Mouse (Mus musculus) liver, embryonic 13.5 days (tissue): Measurements from ENCODE around the gene Npas2. TPM values are rescaled to one million over a fixed set of nuclear protein-coding genes. Genes with fewer than 3 reads are reported as not detected.

Experiments
- ATAC-seq: fragments of 200-750 bp; cut with Nextera tagmentation; 2 replicates; pipeline ENCODE4 v1.8.0; 2017; ENCODE audit warnings: low read depth, mild to moderate bottlenecking, moderate number of reproducible peaks, moderate library complexity
- DNase-seq: peaks from one replicate; pipeline ENCODE4 v3.0.0; 2022
- H3K27ac ChIP-seq: fragments of 300-500 bp; sonication (generic); 2 replicates; pipeline ENCODE4 v1.5.1; 2015; ENCODE audit warnings: moderate library complexity, mild to moderate bottlenecking, inconsistent platforms
- H3K27me3 ChIP-seq: fragments of 300-500 bp; sonication (generic); 2 replicates; pipeline ENCODE4 v1.6.1; 2015; ENCODE audit warnings: mild to moderate bottlenecking, inconsistent platforms
- H3K36me3 ChIP-seq: fragments of 300-500 bp; sonication (generic); 2 replicates; pipeline ENCODE4 v1.6.1; 2015; ENCODE audit warnings: mild to moderate bottlenecking, inconsistent platforms
- H3K4me1 ChIP-seq: fragments of 300-500 bp; sonication (generic); replicated peaks from 2 replicates; pipeline ENCODE4 v1.6.1; 2015; ENCODE audit warnings: inconsistent platforms
- H3K4me2 ChIP-seq: fragments of 300-500 bp; sonication (generic); 2 replicates; pipeline ENCODE4 v1.6.1; 2015; ENCODE audit warnings: inconsistent platforms, mild to moderate bottlenecking, moderate library complexity
- H3K4me3 ChIP-seq: fragments of 300-500 bp; sonication (generic); replicated peaks from 2 replicates; pipeline ENCODE4 v1.5.1; 2015; ENCODE audit warnings: mild to moderate bottlenecking, inconsistent platforms
- H3K9ac ChIP-seq: fragments of 300-500 bp; sonication (generic); 2 replicates; pipeline ENCODE4 v1.6.1; 2015; ENCODE audit warnings: mild to moderate bottlenecking, inconsistent platforms
- H3K9me3 ChIP-seq: fragments of 300-500 bp; sonication (generic); replicated peaks from 2 replicates; pipeline ENCODE4 v1.6.1; 2016; ENCODE audit warnings: inconsistent platforms
- WGBS: fragments of 180-500 bp; shearing (Covaris S2); methylation state at CpG from one replicate; pipeline ENCODE4 v1.1.7; 2015; ENCODE audit not compliant: insufficient replicate concordance; 5-methylcytosine and 5-hydroxymethylcytosine counted together
- polyA plus RNA-seq: library from polyadenylated mRNA; unstranded; fragments of >200 nt; fragmentation: Nextera tagmentation; extraction: Ambion mirVana; gene quantifications from 2 replicates; pipeline ENCODE4 v1.2.1, GENCODE M21; 2015

The Npas2 gene
- polyA plus RNA-seq, 1 experiment from 2014 or later, result 0.13 TPM

GRCm38 (mm10) chr1:39287831-39288230 lies 94.3 kb downstream of the Npas2 start:
- H3K36me3 ChIP-seq, result no peaks in the 10 kb centered on the region
- no peak overlapping the region for H3K9ac ChIP-seq
- no peak for DNase-seq
- WGBS, result 66% methylated on average over 4 of the region's 4 CpGs
- H3K4me3 ChIP-seq, result no peak overlapping the region
- no peak overlapping the region for H3K27ac ChIP-seq
- no peak for ATAC-seq
- no peak overlapping the region for H3K4me2 ChIP-seq
- no peaks in the 10 kb centered on the region for H3K4me1 ChIP-seq
- no peaks in the 10 kb centered on the region for H3K9me3 ChIP-seq
- no peaks in the 10 kb centered on the region for H3K27me3 ChIP-seq

- Histone ChIP-seq H3K9ac (no peak overlapping the region), H3K27ac (no peak overlapping the region), H3K4me1 (no peaks in the 10 kb centered on the region), H3K9me3 (no peaks in the 10 kb centered on the region), H3K4me3 (no peak overlapping the region), H3K4me2 (no peak overlapping the region), H3K36me3 (no peaks in the 10 kb centered on the region), H3K27me3 (no peaks in the 10 kb centered on the region)
- ATAC-seq, result no peak
- DNase-seq, result no peak
- 53% methylated on average over 3 of the region's 3 CpGs for WGBS
These were observed 94.9 kb downstream of the Npas2 start for GRCm38 (mm10) chr1:39288425-39288824.

DNA sequence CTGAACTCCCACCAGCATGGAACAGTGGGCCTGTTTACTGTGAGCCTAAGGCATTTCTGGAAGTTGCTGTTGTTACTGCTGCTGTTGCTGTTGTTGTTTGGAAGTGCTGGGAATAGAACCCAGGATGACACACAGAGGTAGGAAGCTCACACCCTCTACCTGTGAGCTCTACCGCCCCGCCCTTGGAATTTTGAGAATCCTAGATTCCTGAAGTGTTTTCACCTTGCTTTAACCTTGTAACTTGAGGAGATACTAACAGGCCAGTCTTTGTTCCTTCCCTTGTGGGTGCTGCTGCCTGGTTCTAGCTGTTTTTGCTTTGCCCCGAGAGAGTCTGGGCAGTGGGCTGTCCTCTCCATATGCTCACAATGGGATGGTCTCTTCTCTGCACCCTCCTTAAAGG lies 98.5 kb downstream of the Npas2 start:
- no peak overlapping the region for H3K9ac ChIP-seq
- no peak overlapping the region for H3K27ac ChIP-seq
- no peak overlapping the region for H3K4me2 ChIP-seq
- DNase-seq (no peak), ATAC-seq (no peak)
- no peaks in the 10 kb centered on the region for H3K9me3 ChIP-seq
- no peaks in the 10 kb centered on the region for H3K36me3 ChIP-seq
- 70% methylated on average over 3 of the region's 3 CpGs for WGBS
- no peak overlapping the region for H3K4me3 ChIP-seq
- no peaks in the 10 kb centered on the region for H3K27me3 ChIP-seq
- no peaks in the 10 kb centered on the region for H3K4me1 ChIP-seq

- Histone ChIP-seq H3K36me3 (no peaks in the 10 kb centered on the region), H3K27me3 (no peaks in the 10 kb centered on the region), H3K27ac (no peak overlapping the region), H3K9ac (no peak overlapping the region), H3K9me3 (no peaks in the 10 kb centered on the region), H3K4me3 (no peak overlapping the region), H3K4me2 (no peak overlapping the region), H3K4me1 (no peaks in the 10 kb centered on the region)
- WGBS, result 79% methylated on average over 9 of the region's 9 CpGs
- DNase-seq, result no peak
- no peak for ATAC-seq
These were observed 104.8 kb downstream of the Npas2 start for GRCm38 (mm10) chr1:39298294-39298693.

DNA sequence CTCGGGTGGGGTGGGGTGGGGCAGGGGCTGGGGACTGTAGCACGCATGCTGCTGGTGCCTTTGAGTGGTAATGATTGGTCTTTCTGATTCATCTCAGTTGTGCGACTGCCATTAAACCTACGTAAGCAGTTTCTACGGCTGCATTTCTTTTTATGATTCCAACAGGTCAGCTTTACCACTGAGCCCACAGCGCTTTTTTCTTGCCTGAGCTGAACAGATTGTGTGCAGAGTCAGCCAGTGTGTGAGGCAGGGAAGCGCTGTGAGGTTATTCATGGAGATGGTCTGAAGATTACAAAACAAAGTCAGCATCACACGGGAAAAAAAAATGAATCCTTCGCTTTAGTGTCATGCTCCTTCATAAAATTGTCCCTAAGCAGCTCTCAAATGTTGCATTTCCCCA lies 106.7 kb downstream of the Npas2 start:
- Histone ChIP-seq H3K4me3 (no peak overlapping the region), H3K9me3 (no peaks in the 10 kb centered on the region), H3K36me3 (no peaks in the 10 kb centered on the region), H3K27me3 (no peaks in the 10 kb centered on the region), H3K4me2 (no peak overlapping the region), H3K27ac (no peak overlapping the region), H3K9ac (no peak overlapping the region), H3K4me1 (no peaks in the 10 kb centered on the region)
- DNase-seq (no peak), ATAC-seq (no peak)
- WGBS, result 72% methylated on average over 9 of the region's 9 CpGs

- DNase-seq, result no peak
- Histone ChIP-seq H3K9me3 (no peaks in the 10 kb centered on the region), H3K4me3 (no peak overlapping the region), H3K27ac (no peak overlapping the region), H3K4me2 (no peak overlapping the region), H3K9ac (no peak overlapping the region), H3K27me3 (no peaks in the 10 kb centered on the region), H3K4me1 (no peaks in the 10 kb centered on the region), H3K36me3 (no peaks in the 10 kb centered on the region)
- WGBS, result 81% methylated on average over 6 of the region's 6 CpGs
- no peak for ATAC-seq
These were observed 107.1 kb downstream of the Npas2 start for GRCm38 (mm10) chr1:39300676-39301075.

DNA sequence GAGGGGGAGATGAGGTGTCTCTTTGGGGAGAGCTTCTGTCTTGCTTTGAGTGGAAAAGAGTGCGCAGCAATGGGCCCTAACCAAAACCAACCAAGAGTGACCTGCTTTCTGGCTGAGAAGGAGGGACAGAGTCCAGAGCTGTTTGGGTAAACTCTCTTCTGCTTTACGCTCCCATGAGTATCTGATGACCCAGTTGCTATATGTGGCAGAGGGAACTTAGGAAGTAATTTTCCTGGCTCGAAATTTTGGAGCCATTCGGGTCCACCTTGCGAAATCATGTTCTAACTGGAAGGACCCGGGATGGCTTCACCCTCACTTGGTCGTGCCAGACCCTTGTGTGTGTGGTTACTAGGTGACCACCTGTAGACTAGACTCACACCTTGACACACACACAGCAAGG lies 108.7 kb downstream of the Npas2 start:
- 64% methylated on average over 7 of the region's 7 CpGs for WGBS
- Histone ChIP-seq H3K36me3 (no peaks in the 10 kb centered on the region), H3K9ac (no peak overlapping the region), H3K4me2 (no peak overlapping the region), H3K9me3 (no peaks in the 10 kb centered on the region), H3K27me3 (no peaks in the 10 kb centered on the region), H3K4me3 (no peak overlapping the region), H3K27ac (no peak overlapping the region), H3K4me1 (no peaks in the 10 kb centered on the region)
- no peak for DNase-seq
- ATAC-seq, result no peak

- no peak for ATAC-seq
These were observed 109.6 kb downstream of the Npas2 start for GRCm38 (mm10) chr1:39303054-39303649.

DNA sequence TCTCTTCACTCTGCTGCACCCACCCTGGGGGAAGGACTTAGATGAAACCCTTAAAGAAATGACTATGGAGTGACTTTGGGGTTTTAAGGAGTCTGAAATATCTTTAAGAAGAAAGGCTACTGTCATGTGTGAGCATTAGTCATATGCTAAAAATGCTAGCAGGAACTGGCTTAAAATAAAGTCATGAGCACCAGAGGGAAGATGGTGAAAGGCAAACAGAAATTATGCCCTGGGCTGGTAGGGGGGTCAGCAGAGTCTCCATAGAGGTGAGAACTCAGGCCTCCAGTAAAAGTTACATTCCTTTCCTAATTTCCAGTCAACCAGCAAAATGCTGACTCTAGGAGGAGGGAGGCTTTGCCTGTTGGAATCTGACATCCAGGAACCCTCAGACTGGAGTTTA lies 113.8 kb downstream of the Npas2 start:
- no peaks in the 10 kb centered on the region for H3K36me3 ChIP-seq
- no peaks in the 10 kb centered on the region for H3K9me3 ChIP-seq
- H3K4me1 ChIP-seq, result no peaks in the 10 kb centered on the region
- no peak overlapping the region for H3K4me3 ChIP-seq
- ATAC-seq (no peak), DNase-seq (no peak)
- no peak overlapping the region for H3K4me2 ChIP-seq
- H3K27ac ChIP-seq, result no peak overlapping the region
- no peaks in the 10 kb centered on the region for H3K27me3 ChIP-seq
- no peak overlapping the region for H3K9ac ChIP-seq

More at GRCm38 (mm10) chr1:39303054-39303649, 109.6 kb downstream of the Npas2 start:
- Histone ChIP-seq H3K27ac (no peak overlapping the region), H3K4me2 (no peak overlapping the region), H3K9ac (no peak overlapping the region), H3K36me3 (no peaks in the 10 kb centered on the region), H3K4me1 (no peaks in the 10 kb centered on the region), H3K4me3 (no peak overlapping the region), H3K9me3 (no peaks in the 10 kb centered on the region), H3K27me3 (no peaks in the 10 kb centered on the region)
- 55% methylated on average over 4 of the region's 4 CpGs for WGBS
- DNase-seq, result no peak

DNA sequence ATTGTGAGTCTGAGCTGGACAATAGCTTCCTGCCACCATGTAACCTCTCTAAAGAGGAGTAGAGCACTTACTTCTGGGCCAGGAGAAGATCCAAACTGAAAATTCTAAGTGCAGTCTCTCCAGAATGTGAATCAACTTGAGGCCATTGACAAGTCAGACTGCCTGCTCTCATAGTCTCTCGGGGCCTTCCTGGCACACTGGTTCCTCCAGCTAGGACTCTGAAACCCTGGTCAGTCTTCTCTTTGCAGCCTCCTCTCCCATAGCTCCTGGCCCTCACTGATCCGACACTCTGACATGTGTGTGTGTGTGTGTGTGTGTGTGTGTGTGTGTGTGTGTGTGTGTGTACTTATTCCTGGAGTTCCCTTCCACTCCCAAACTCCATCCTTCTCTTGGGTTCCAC lies 114.4 kb downstream of the Npas2 start:
- Histone ChIP-seq H3K27me3 (no peaks in the 10 kb centered on the region), H3K9ac (no peak overlapping the region), H3K27ac (no peak overlapping the region), H3K36me3 (no peaks in the 10 kb centered on the region), H3K4me1 (no peaks in the 10 kb centered on the region), H3K4me3 (no peak overlapping the region), H3K4me2 (no peak overlapping the region), H3K9me3 (no peaks in the 10 kb centered on the region)
- no peak for DNase-seq
- WGBS, result 45% methylated on average over 2 of the region's 2 CpGs
- no peak for ATAC-seq

- H3K27ac ChIP-seq, result no peak overlapping the region
- H3K4me2 ChIP-seq, result no peak overlapping the region
- no peak for ATAC-seq
- H3K27me3 ChIP-seq, result no peaks in the 10 kb centered on the region
- DNase-seq, result no peak
- H3K9ac ChIP-seq, result no peak overlapping the region
- no peak overlapping the region for H3K4me3 ChIP-seq
- 60% methylated on average over 7 of the region's 7 CpGs for WGBS
- H3K36me3 ChIP-seq, result no peaks in the 10 kb centered on the region
- no peaks in the 10 kb centered on the region for H3K9me3 ChIP-seq
- no peaks in the 10 kb centered on the region for H3K4me1 ChIP-seq
These were observed 116.0 kb downstream of the Npas2 start for GRCm38 (mm10) chr1:39309548-39309947.

DNA sequence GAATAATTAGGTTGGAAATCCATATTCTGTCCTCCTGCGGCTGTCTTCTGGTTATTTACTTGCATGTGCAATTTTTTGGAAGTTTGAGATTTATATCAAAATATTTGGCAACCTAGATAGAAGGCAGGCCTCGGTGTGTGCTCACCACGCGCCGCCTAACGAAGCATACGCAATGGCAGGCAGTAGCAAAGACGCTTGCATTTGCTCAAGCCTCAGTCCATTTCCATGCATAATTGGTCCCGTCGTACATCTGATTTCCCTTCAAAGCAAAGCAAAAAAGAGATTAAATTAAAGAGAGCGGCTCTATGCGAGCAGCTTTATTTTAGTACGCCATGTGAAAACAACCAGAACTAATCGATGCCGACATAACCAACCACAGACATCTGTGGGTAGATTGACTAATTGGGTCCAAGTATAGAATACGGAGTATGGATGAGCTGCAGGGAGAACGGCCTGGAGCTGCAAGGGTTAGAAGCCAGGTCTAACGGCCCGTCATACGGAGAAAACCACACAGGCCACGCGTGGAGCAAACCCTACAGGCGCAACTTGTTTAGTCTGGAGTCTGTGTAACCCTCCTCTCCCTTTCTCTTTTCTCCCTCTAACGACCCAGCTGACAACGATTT lies 118.9 kb downstream of the Npas2 start:
- ATAC-seq, result no peak
- WGBS, result 79% methylated on average over 25 of the region's 25 CpGs
- Histone ChIP-seq H3K36me3 (no peaks in the 10 kb centered on the region), H3K4me1 (no peaks in the 10 kb centered on the region), H3K4me2 (no peak overlapping the region), H3K4me3 (no peak overlapping the region), H3K27ac (no peak overlapping the region), H3K9me3 (no peaks in the 10 kb centered on the region), H3K27me3 (no peaks in the 10 kb centered on the region), H3K9ac (no peak overlapping the region)
- no peak for DNase-seq
